Mouse (Mus musculus) C2C12 (cell line): Measurements from ENCODE around the gene Camk1g.

Source experiments
- CTCF ChIP-seq: IDR thresholded peaks from one replicate; pipeline ENCODE4 v1.5.1; 2011; ENCODE audit not compliant: control insufficient read depth, insufficient read depth, insufficient read length
- MYOD1 ChIP-seq: IDR thresholded peaks from one replicate; pipeline ENCODE4 v1.6.1; 2011; ENCODE audit warnings: low read depth; ENCODE audit not compliant: control insufficient read depth, insufficient read length
- USF1 ChIP-seq: IDR thresholded peaks from one replicate; pipeline ENCODE4 v1.6.1; 2011; ENCODE audit warnings: low read depth, mild to moderate bottlenecking, control low read depth, moderate library complexity

DNA sequence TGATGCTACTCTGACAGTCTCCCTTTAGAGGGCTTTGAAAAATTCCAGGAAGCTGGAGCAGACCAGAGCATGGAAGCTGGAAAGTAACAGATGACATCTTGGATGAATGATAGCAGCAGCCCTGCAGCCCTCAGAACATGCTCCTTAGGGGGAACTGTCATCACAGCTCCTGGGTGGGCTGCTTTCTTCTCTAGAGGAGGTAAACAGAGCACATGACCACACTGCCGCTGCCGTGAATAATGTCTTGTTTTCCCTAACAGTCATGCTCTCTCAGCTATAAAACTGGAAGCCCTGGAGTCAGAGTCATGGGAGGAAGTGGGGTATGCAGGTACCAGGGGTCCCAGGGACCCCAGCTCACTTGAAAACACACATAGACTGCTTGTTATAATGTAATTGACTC lies 49.1 kb upstream of the Camk1g start:
- TF ChIP-seq CTCF (no peak), USF1 (no peak), MYOD1 (no peak)
